Mouse (Mus musculus) CH12.LX (cell line): ENCODE data around the gene Hoxb3. TPM values are rescaled to one million over a fixed set of nuclear protein-coding genes. Genes with fewer than 3 reads are reported as not detected.
A peak's percentile ranks its signal among the peaks of the same experiment; 100 is the strongest.

Experiments
- DNase-seq: peaks from one replicate; pipeline ENCODE4 v3.0.0-alpha.2; 2013; ENCODE audit errors: extremely low read depth
- H3K27ac ChIP-seq: 2 replicates; pipeline ENCODE4 v1.5.1; 2012; ENCODE audit warnings: low read depth, mild to moderate bottlenecking, control low read depth, moderate library complexity; ENCODE audit not compliant: insufficient read depth
- H3K27me3 ChIP-seq: replicated peaks from 2 replicates; pipeline ENCODE3; 2012; ENCODE audit warnings: inconsistent platforms
- H3K36me3 ChIP-seq, 2 experiments: replicated peaks in 1 of 2; 2 replicates each; pipeline versions ENCODE3 to v1.6.1; 2012; ENCODE audit warnings: inconsistent platforms in 1 of 2, low read length in 1 of 2, mild to moderate bottlenecking in 1 of 2, mixed read lengths in 1 of 2, moderate library complexity in 1 of 2; ENCODE audit not compliant: control insufficient read depth in 1 of 2, insufficient read depth in 1 of 2
- H3K4me1 ChIP-seq, 2 experiments: 2 replicates each; pipeline ENCODE4 v1.6.1; 2012; ENCODE audit warnings: inconsistent platforms in 1 of 2, moderate library complexity in 1 of 2; ENCODE audit not compliant: insufficient read depth in 2 of 2, control insufficient read depth in 1 of 2
- H3K4me2 ChIP-seq: 2 replicates; pipeline ENCODE4 v1.6.1; 2012; ENCODE audit warnings: low read depth, mild to moderate bottlenecking, control low read depth; ENCODE audit not compliant: poor library complexity, insufficient read depth, severe bottlenecking
- H3K4me3 ChIP-seq, 3 experiments: fragments of 150-350 bp in 1 of 3; sonication (generic) in 1 of 3; replicated peaks in 1 of 3; 2 replicates each; pipeline versions ENCODE3 to v1.5.1; 2011 to 2012; ENCODE audit warnings: low read depth in 2 of 3, low read length in 2 of 3, mild to moderate bottlenecking in 2 of 3, moderate library complexity in 2 of 3, control low read depth in 1 of 3, improper control_type of control experiment in 1 of 3, inconsistent platforms in 1 of 3, mixed read lengths in 1 of 3; ENCODE audit not compliant: poor library complexity in 1 of 3
- H3K79me2 ChIP-seq: replicated peaks from 2 replicates; pipeline ENCODE4 v1.6.1; 2012; ENCODE audit warnings: mild to moderate bottlenecking, moderate library complexity; ENCODE audit not compliant: control insufficient read depth, poor library complexity, insufficient read depth, severe bottlenecking; ENCODE audit errors: extremely low read depth
- H3K9ac ChIP-seq: 2 replicates; pipeline ENCODE4 v1.6.1; 2012; ENCODE audit warnings: low read depth, mild to moderate bottlenecking, control low read depth, moderate library complexity; ENCODE audit not compliant: insufficient read depth
- H3K9me3 ChIP-seq: replicated peaks from 2 replicates; pipeline ENCODE3; 2012; ENCODE audit warnings: low read length, inconsistent platforms, mixed read lengths
- CHD1 ChIP-seq: IDR thresholded peaks from 2 replicates; pipeline ENCODE4 v1.6.1; 2012; ENCODE audit warnings: low read depth, low read length, improper control_type of control experiment, inconsistent platforms
- CTCF ChIP-seq, 2 experiments: IDR thresholded peaks in 1 of 2; conservative IDR thresholded peaks in 1 of 2; 2 replicates each; pipeline ENCODE4 v1.5.1; 2011 to 2012; ENCODE audit warnings: low read depth in 2 of 2, low read length in 2 of 2, improper control_type of control experiment in 1 of 2, inconsistent platforms in 1 of 2, mild to moderate bottlenecking in 1 of 2, moderate library complexity in 1 of 2
- E2F4 ChIP-seq: IDR thresholded peaks from 2 replicates; pipeline ENCODE4 v1.6.1; 2011; ENCODE audit warnings: low read depth, low read length, improper control_type of control experiment; ENCODE audit not compliant: insufficient replicate concordance
- GABPA ChIP-seq: IDR thresholded peaks from 2 replicates; pipeline ENCODE4 v1.6.1; 2012; ENCODE audit warnings: low read depth, low read length, improper control_type of control experiment, inconsistent platforms; ENCODE audit not compliant: insufficient replicate concordance
- HCFC1 ChIP-seq: IDR thresholded peaks from 2 replicates; pipeline ENCODE4 v1.6.1; 2012; ENCODE audit warnings: low read depth, mild to moderate bottlenecking, inconsistent platforms, low read length, improper control_type of control experiment
- MAFK ChIP-seq: IDR thresholded peaks from 2 replicates; pipeline ENCODE4 v1.6.1; 2011; ENCODE audit warnings: low read length, improper control_type of control experiment; ENCODE audit not compliant: insufficient replicate concordance
- MXI1 ChIP-seq: IDR thresholded peaks from 2 replicates; pipeline ENCODE4 v1.6.1; 2011; ENCODE audit warnings: mild to moderate bottlenecking, low read depth, low read length, improper control_type of control experiment
- PAX5 ChIP-seq: IDR thresholded peaks from 2 replicates; pipeline ENCODE4 v1.6.1; 2012; ENCODE audit warnings: low read length, inconsistent platforms, mixed read lengths
- RAD21 ChIP-seq: IDR thresholded peaks from 2 replicates; pipeline ENCODE4 v1.6.1; 2011; ENCODE audit warnings: low read depth, mild to moderate bottlenecking, low read length, improper control_type of control experiment, moderate library complexity
- SIN3A ChIP-seq: IDR thresholded peaks from 2 replicates; pipeline ENCODE4 v1.6.1; 2012; ENCODE audit warnings: low read length, improper control_type of control experiment, inconsistent platforms
- SMC3 ChIP-seq: IDR thresholded peaks from 2 replicates; pipeline ENCODE4 v1.6.1; 2011; ENCODE audit warnings: low read depth, low read length, improper control_type of control experiment
- TCF12 ChIP-seq: IDR thresholded peaks from 2 replicates; pipeline ENCODE4 v1.6.1; 2014; ENCODE audit warnings: low read depth, mild to moderate bottlenecking, inconsistent platforms, low read length, improper control_type of control experiment
- UBTF ChIP-seq: IDR thresholded peaks from 2 replicates; pipeline ENCODE4 v1.6.1; 2012; ENCODE audit warnings: low read depth, mild to moderate bottlenecking, inconsistent platforms, low read length, improper control_type of control experiment, moderate library complexity
- USF1 ChIP-seq: IDR thresholded peaks from 2 replicates; pipeline ENCODE4 v1.6.1; 2014; ENCODE audit warnings: low read depth, mild to moderate bottlenecking, inconsistent platforms, low read length, improper control_type of control experiment
- USF2 ChIP-seq: conservative IDR thresholded peaks from 2 replicates; pipeline ENCODE4 v1.6.1; 2011; ENCODE audit warnings: low read depth, low read length, improper control_type of control experiment
- ZKSCAN1 ChIP-seq: IDR thresholded peaks from 2 replicates; pipeline ENCODE4 v1.6.1; 2012; ENCODE audit warnings: low read depth, inconsistent platforms, low read length, improper control_type of control experiment, borderline replicate concordance
- dilution Hi-C: fragments of 300-500 bp; cut with MboI; formaldehyde crosslinking; loops from 2 replicates; pipeline ENCODE4 v1.14.3; 2020; ENCODE audit warnings: low sequenced_read_pairs; ENCODE audit not compliant: extremely low pct_unique_long_range_greater_than_20kb, extremely low pct_ligation_motif_present
- in situ Hi-C: fragments of 300-500 bp; cut with MboI; formaldehyde crosslinking; loops from 3 replicates; pipeline ENCODE4 v1.14.3; 2019; ENCODE audit warnings: low sequenced_read_pairs, low pct_ligation_motif_present, low pct_unique_long_range_greater_than_20kb, mixed read lengths
- polyA plus RNA-seq: library from polyadenylated mRNA; unstranded; fragments of >175 nt; gene quantifications from 2 replicates; pipeline ENCODE4 v1.2.1, GENCODE M21; 2012; ENCODE audit warnings: low read depth; ENCODE audit not compliant: insufficient read length
- total RNA-seq, 2 experiments: library from RNA; depleted of rRNA; stranded (reverse); fragments of 300-350 nt in 1 of 2; fragments of >200 nt in 1 of 2; gene quantifications; 2 replicates each; pipeline ENCODE4 v1.2.3; 2012 to 2014

Hoxb3 gene
- total and polyA plus RNA-seq, 3 experiments, result 0.07 to 0.29 (median 0.21) TPM

- H3K27me3 ChIP-seq, result peaks cover 96% of the 10 kb centered on the region
- in situ Hi-C loops (no loop called here), dilution Hi-C loops (no loop called here)
Observed at GRCm38 (mm10) chr11:96288455-96289221, 34.5 kb upstream of the Hoxb3 start.

GRCm38 (mm10) chr11:96289293-96289692 lies 33.8 kb upstream of the Hoxb3 start:
- H3K79me2 ChIP-seq, result no peaks in the 10 kb centered on the region
- H3K27me3 ChIP-seq, result peaks cover 96% of the 10 kb centered on the region
- no peak for DNase-seq
- H3K9me3 ChIP-seq, result peaks cover 15% of the 10 kb centered on the region
- H3K4me3 ChIP-seq, result no peak overlapping the region
- in situ Hi-C loops, result no loop called here
- TF ChIP-seq CTCF (conservative IDR thresholded peaks at IDR 0.05 in 1 of 2, IDR thresholded peaks at IDR 0.05 in 1 of 2; ENCODE audit: low read depth in 2 of 2, low read length in 2 of 2) (no peak), USF1 (no peak), UBTF (no peak), TCF12 (no peak), MXI1 (no peak), USF2 (no peak), RAD21 (no peak), SMC3 (no peak), CHD1 (no peak), PAX5 (no peak)
- no peak overlapping the region for H3K27ac ChIP-seq
- H3K36me3 ChIP-seq, result no peaks in the 10 kb centered on the region
- peaks cover 2 to 22% of the 10 kb centered on the region in 2 experiments; a peak in 2 of 4 replicates for H3K4me1 ChIP-seq
- dilution Hi-C loops, result no loop called here
- H3K9ac ChIP-seq, result no peak overlapping the region
- peak overlapping the region; percentile 53; the same call in 1 of the 2 replicates for H3K4me2 ChIP-seq

More at GRCm38 (mm10) chr11:96288455-96289221, 34.5 kb upstream of the Hoxb3 start:
- no peak overlapping the region for H3K9ac ChIP-seq
- H3K4me2 ChIP-seq, result 0 out of 2 replicates have a peak overlapping the region, but pooled peaks have one; percentile 53
- H3K79me2 ChIP-seq, result no peaks in the 10 kb centered on the region
- no peak overlapping the region for H3K27ac ChIP-seq
- TF ChIP-seq RAD21 (no peak), ZKSCAN1 (no peak), MAFK (no peak), SIN3A (no peak), PAX5 (no peak), GABPA (no peak), HCFC1 (no peak), USF1 (no peak), E2F4 (no peak)
- no peak for DNase-seq
- peaks cover 2 to 19% of the 10 kb centered on the region in 2 experiments; a peak in 2 of 4 replicates for H3K4me1 ChIP-seq
- no peak overlapping the region for H3K4me3 ChIP-seq
- H3K9me3 ChIP-seq, result peaks cover 15% of the 10 kb centered on the region
- no peaks in the 10 kb centered on the region for H3K36me3 ChIP-seq
